Mouse (Mus musculus): ENCODE results near the gene Cyp2a22. TPM values are rescaled to one million over a fixed set of nuclear protein-coding genes. Genes with fewer than 3 reads are reported as not detected.
"Not testable (repeated sequence)": the region's sequence is repeated elsewhere in the genome, so short reads cannot be mapped to it uniquely, and the experiment has no call there.

Cyp2a22 gene
- polyA plus RNA-seq, 1 experiment from 2014 or later = not detected

- DNase-seq (ENCODE audit: low spot score); H3K27ac ChIP-seq (ENCODE audit: low read depth): not testable (repeated sequence)
- WGBS = no CpG with 5 or more reads among the region's 2 CpGs
Observed at GRCm38 (mm10) chr7:26917114-26917513, 22.1 kb downstream of the Cyp2a22 start.

More at GRCm38 (mm10) chr7:26917114-26917513, 22.1 kb downstream of the Cyp2a22 start:
- H3K4me2 ChIP-seq (ENCODE audit: low read length); H3K4me1 ChIP-seq (replicated peaks; ENCODE audit: control insufficient read depth, insufficient read depth, low read length); ATAC-seq (replicated peaks; ENCODE audit: low FRiP score, low TSS enrichment, low read depth); H3K9me3 ChIP-seq (ENCODE audit: control insufficient read depth, low read length); H3K9ac ChIP-seq (ENCODE audit: low read length); H3K27me3 ChIP-seq (replicated peaks; ENCODE audit: control insufficient read depth, insufficient read depth, low read length); H3K36me3 ChIP-seq (ENCODE audit: control insufficient read depth, insufficient read depth, low read length); H3K4me3 ChIP-seq (ENCODE audit: low read depth, low read length): not testable (repeated sequence)

Other genes with a start within 250 kb of the Cyp2a22 start
- gene Cyp2b19, start 182.2 kb downstream of the Cyp2a22 start, polyA plus RNA-seq (2014; fragmentation: Nextera tagmentation; extraction: Ambion mirVana) = not detected in 2 replicates
- not detected in 2 replicates for gene Cyp2g1, start 130.5 kb downstream of the Cyp2a22 start, polyA plus RNA-seq (2014; fragmentation: Nextera tagmentation; extraction: Ambion mirVana)
- not detected in 2 replicates for gene Cyp2a5, start 104.1 kb downstream of the Cyp2a22 start, polyA plus RNA-seq (2014; fragmentation: Nextera tagmentation; extraction: Ambion mirVana)
- gene Cyp2a12, start 89.7 kb upstream of the Cyp2a22 start, polyA plus RNA-seq (2014; fragmentation: Nextera tagmentation; extraction: Ambion mirVana) = not detected in 2 replicates
- not detected in 2 replicates for gene Cyp2f2, start 180.5 kb upstream of the Cyp2a22 start, polyA plus RNA-seq (2014; fragmentation: Nextera tagmentation; extraction: Ambion mirVana)
- gene Cyp2t4, start 214.3 kb upstream of the Cyp2a22 start, polyA plus RNA-seq (2014; fragmentation: Nextera tagmentation; extraction: Ambion mirVana) = 0.12 TPM in 2 replicates
- gene Egln2, start 227.4 kb upstream of the Cyp2a22 start, polyA plus RNA-seq (2014; fragmentation: Nextera tagmentation; extraction: Ambion mirVana) = 39.3 and 43.1 TPM in 2 replicates
- gene Rab4b, start 239.5 kb upstream of the Cyp2a22 start, polyA plus RNA-seq (2014; fragmentation: Nextera tagmentation; extraction: Ambion mirVana) = 59.8 and 60.8 TPM in 2 replicates
- 0.52 TPM in 1 of 2 replicates, not detected in the other for gene Gm21983, start 241.7 kb upstream of the Cyp2a22 start, polyA plus RNA-seq (2014; fragmentation: Nextera tagmentation; extraction: Ambion mirVana)
- 0.34 and 11.1 TPM in 2 replicates for gene Mia, start 241.8 kb upstream of the Cyp2a22 start, polyA plus RNA-seq (2014; fragmentation: Nextera tagmentation; extraction: Ambion mirVana)

Measured in intestine, embryonic 14.5 days (tissue).